Mouse (Mus musculus) layer of hippocampus, adult 11-12 months (tissue): Measurements from ENCODE around the gene A930004D18Rik.

Source experiments
- DNase-seq: peaks from one replicate; pipeline ENCODE4 v3.0.0; 2022; ENCODE audit warnings: low spot score

Gene A930004D18Rik

GRCm38 (mm10) chr2:18037491-18037890 lies at the start of gene A930004D18Rik:
Gene A930004D18Rik (minus strand): TSS chr2:18037737.
- DNase-seq, result no peak

GRCm38 (mm10) chr2:18080182-18080860 lies 42.8 kb upstream of the A930004D18Rik start:
- DNase-seq, result no peak

DNA sequence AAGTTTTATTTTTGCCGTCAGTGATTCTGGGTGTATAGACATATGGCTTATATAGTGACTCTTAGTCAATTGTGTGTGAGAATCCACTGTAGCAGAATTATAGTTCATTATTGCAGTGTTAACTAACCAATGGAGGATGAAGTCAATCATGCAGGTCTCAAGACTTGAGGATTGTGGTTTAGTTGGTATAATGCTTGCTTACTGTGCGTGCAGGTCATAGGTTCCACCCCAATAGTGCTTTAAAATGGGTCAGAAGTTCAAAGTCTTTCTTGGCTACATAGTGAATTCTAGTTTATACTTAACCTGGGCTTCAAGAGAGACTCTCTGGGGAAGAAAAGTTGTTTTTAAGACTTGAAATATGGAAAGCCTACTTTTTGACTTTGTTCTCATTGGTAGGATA lies 34.4 kb upstream of the A930004D18Rik start:
- DNase-seq, result no peak

DNA sequence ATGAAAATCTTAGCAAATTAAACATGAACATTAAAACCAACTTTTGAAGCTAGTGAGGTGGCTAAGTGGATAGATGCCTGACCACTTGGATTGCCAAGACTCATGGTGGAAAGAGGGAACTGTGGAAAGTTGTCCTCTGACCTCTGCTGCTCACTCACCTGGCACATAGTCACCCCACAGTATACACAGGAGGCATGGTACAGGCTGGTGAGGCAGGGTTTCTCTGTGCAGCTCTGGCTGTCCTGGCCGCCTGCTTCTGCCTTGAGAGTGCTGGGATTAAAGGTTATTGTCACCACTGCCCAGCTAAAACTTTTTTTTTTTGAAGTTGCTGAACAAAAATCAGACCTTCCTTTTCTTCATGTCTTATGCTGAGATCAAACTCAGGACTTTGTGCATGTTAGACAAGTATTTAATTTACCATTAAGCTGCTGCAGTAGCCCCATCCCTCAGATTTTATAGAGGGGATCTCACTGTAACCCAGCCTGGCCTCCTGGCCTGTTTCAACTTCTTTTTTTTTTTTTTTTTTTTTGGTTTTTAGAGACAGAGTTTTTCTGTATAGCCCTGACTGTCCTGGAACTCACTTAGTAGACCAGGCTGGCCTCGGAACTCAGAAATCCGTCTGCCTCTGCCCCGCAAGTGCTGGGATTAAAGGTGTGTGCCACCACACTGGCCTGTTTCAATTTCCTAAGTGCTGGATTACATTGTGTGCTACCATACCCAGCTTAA lies 30.7 kb upstream of the A930004D18Rik start:
- no peak for DNase-seq

- DNase-seq, result no peak
These were observed 28.9 kb upstream of the A930004D18Rik start for GRCm38 (mm10) chr2:18066436-18066835.

DNA sequence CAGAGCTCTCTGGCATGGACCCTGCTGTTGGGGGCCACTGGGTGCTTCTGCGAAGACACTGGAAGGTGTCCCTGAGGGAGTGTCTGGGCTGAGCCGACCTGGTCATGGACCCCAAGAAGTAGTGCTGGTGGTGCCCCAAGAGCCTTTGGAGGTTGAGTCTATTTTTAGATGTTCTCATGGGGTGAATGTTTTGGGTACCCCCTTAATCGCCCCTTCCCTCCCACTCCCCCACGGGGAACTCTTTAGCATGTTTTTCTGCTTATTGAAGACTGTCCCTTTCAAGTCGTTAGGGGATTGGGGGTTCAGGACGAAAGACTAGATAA lies 28.1 kb upstream of the A930004D18Rik start:
- no peak for DNase-seq

GRCm38 (mm10) chr2:18064941-18065707 lies 27.6 kb upstream of the A930004D18Rik start:
- peak; percentile 70 for DNase-seq

DNA sequence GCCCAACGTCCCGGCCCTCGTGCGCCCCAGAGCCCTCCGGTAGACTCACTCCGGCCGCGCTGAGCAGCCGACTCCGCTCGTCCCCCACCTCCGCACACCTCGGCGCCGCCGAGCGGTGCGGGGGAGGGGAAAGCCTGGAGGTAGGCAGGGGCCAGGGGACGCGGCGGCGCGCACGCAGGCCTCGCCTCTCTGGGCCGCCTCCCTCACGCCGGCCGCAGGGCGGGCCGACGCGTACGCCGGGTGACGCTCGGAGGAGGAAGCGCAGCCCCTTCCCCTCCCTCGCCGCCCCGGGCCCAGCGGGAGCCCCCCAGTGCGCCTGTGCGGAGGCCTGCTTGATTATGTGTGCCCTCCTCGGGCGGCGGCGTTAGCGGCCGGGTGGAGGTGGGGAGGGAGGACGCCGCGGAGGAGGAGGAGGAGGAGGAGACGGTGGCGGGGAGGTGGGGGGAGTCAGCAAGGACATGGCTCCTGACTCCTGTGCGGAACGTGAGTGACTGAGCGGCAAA lies 26.9 kb upstream of the A930004D18Rik start:
- peak; percentile 92 for DNase-seq

DNA sequence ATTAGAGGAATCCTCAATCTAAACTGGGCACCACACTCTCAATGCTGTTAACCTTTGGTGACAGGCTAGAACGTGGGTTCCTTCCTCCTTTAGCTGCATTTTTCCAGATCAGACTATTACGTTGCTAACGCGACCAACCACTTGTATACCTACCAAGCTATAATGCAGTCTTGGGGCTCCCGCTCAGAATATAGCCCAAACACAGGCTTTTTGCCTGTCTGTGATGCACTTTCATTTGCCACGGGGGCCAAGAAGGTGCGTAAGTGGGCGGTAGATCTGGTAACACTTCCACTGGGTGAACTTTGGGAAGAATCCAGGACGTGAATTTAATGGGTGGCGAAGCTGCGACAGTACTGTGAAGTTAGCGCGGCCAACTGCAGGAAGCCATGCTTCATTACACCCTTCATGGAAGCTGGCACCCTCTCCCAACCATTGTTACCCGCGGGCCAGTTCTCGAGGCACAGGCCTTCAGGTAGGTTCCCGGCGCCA lies 26.3 kb upstream of the A930004D18Rik start:
- peak; percentile 74 for DNase-seq

GRCm38 (mm10) chr2:18060396-18060795 lies 22.9 kb upstream of the A930004D18Rik start:
- DNase-seq, result no peak

GRCm38 (mm10) chr2:18059891-18060290 lies 22.4 kb upstream of the A930004D18Rik start:
- DNase-seq, result no peak

- DNase-seq, result no peak
These were observed 21.5 kb upstream of the A930004D18Rik start for GRCm38 (mm10) chr2:18059063-18059462.

GRCm38 (mm10) chr2:18058146-18058708 lies 20.7 kb upstream of the A930004D18Rik start:
- DNase-seq, result no peak

- DNase-seq, result peak; percentile 56
These were observed 20.0 kb upstream of the A930004D18Rik start for GRCm38 (mm10) chr2:18057336-18058145.

DNA sequence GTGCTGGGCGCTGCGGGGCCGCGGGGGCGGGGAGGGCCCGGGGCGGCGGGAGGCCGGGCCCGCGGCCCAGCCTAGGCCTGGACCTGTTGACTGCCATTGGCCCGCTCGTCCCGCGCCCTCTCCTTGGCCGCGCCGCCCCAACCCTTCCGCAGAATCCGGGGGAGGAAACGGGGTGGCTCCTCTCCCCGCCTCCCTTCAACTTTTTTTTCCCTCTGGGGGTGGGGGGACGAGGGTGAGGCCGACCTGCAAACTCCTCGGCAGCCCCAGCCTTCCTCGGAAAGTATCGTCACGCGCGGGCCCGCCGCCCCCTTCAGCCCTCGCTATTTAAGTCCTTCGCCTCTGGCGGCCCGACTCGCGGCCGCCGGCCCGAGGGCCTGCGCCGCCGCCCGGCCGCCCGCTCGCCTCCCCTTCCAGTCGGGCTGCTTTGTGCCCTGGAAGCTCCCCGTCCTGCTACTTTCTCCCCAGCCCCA lies 19.3 kb upstream of the A930004D18Rik start:
- DNase-seq, result peak; percentile 89

DNA sequence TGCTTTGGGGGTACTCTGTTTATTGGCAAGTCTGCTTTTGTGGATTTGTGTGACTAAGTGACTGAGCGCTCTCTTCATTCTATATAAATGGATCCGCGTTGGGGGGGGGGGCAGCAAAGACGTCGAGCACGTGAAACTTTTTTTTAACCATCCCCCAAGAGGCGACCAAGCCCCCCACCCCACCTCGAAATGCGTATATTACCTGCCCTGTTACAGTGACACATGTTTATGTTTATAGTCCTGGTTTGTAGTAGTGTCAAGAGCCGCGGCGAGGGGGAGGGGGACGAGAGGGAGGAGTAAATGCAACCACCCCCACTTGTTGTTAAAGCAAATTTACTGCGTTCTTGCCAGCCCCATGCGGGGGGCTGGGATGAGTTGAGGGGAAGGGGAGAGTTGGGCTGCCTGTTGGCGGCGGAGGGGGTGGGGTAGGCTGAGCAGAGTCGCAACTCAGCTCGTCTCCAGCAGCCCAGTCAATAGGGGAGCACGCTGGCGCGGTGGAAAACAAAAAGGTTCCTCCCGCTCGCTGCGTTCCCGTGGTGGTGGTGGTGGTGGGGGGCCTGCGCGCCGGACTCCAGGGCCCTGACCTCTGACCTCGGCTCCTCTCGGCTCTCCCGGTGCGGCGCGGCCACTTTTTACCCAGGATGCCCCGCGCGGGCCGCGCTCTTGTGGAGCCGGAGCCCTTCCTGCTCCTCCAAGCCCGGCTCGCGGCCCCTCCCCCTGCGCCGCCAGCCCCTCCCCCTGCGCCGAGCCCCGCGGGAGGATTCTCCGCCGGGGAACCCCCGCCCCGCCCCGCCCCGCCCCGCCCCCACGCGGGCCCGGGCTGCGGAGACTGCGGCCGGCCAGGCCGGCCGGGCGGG lies 18.6 kb upstream of the A930004D18Rik start:
- peak; percentile 93 for DNase-seq

DNA sequence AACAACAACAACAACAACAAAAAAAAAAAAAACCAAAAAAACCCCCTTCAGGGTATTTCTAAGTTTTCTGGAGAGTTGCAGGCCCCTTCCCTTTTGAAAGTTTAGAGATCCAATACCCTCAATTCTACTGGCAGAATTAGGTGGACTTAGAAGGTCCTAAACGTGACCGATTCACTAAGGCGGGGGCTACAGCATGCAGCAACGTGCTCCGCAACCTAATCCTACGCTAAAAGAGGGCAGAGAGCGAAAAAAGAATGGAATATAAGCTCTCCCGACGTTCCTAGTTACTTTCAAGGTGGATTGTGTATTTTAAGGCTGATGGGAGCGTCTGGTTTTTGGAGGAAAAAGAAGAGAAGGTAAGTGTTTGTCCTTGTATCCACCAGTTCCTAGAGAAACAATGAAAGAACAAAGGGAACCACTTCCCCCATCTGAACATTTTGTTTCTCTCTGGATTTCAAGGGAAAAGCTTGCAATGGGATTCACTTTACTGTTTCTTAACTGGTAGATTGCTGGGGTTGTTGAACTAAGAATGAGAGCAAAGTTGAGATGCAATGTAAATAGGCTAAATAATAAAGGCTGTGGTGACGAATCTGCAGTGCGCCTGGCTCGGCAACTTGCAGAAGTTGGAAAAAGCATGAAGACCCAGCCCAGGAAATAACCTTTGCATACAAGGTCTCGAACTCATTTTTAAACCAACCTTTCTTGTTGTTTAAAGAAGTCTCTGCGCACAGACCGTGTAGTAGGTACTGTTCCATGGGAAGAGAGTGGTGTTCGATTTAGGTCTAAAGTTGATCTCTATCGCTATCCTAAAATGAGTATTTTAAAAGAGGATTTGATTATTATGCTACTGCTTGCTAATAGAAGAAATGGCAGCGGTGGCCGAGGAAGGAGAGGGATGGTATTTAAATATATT lies 17.7 kb upstream of the A930004D18Rik start, which contains the start of gene Mllt10:
TSS of gene Mllt10 (plus strand) at position 222 of the 913 bp plus-strand sequence.
- DNase-seq, result no peak

GRCm38 (mm10) chr2:18053951-18054530 lies 16.5 kb upstream of the A930004D18Rik start:
- no peak for DNase-seq
